21 mouse cellular contexts compared by ENCODE assay signal in the genomic region with DNA sequence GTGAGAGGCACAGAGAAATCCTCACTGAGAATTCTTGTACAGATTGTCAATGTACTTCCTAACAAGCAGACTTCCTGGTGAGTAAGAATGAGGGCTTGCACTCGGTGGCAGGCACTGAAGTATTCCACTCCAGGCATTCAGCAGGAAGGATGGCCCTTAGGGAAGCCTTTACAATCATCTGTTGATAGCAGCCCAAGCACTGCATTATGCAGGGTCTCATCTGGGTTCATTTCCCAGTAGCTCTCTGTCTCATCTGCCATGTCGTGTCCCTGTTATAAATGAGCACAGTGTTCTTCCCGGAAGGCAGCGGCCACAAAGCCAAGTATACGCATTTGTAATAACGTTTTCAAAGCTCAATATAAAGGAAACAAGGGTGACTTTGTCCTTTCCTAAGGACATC. TPM values are rescaled to one million over a fixed set of nuclear protein-coding genes. Genes with fewer than 3 reads are reported as not detected.
A peak's percentile ranks its signal among the peaks of the same experiment; 100 is the strongest.
DNase-seq lines count a peak whose midpoint lies in the region; ATAC-seq and TF ChIP-seq lines count a peak whose summit lies in the region.
"Had no signal": no experiment of that assay in that cellular context is flagged by ENCODE, and none has a peak within 500 bp of the region (broad histone marks: within the 10 kb centered on the region; RNA-seq: fewer than 3 reads in every experiment).

No protein-coding gene starts in this region.

- H3K4me3 ChIP-seq in hindbrain, postnatal 0 days (ENCODE audit: low read length): no peak overlapping the region
- H3K4me3 ChIP-seq: embryonic facial prominence, embryonic 12.5 days; lung, embryonic 15.5 days; neural tube, embryonic 12.5 days had no signal

- no peaks in the 10 kb centered on the region for H3K27me3 ChIP-seq in hindbrain, postnatal 0 days (ENCODE audit: insufficient read depth, low read length)
- H3K27me3 ChIP-seq: embryonic facial prominence, embryonic 12.5 days; lung, embryonic 15.5 days; neural tube, embryonic 12.5 days had no signal

- intact Hi-C loops in left cerebral cortex, postnatal 14 days (cut with DNase I): no loop called here
- intact Hi-C loops in left cerebral cortex, postnatal 4 days (cut with DNase I): no loop called here

- DNase-seq in embryo, embryonic 10 days (ENCODE audit: low spot score): peak; percentile 13
- DNase-seq in embryo, embryonic 10.5 days (ENCODE audit: low spot score): no peak
- DNase-seq in left cerebral cortex, postnatal 14 days (ENCODE audit: low spot score in 2 of 2): peak; percentile 12 to 31
- no peak for DNase-seq in left cerebral cortex, postnatal 4 days
- DNase-seq in 3T3-L1 (ENCODE audit: low read depth, low spot score): peak; percentile 49
- peak; percentile 42 for DNase-seq in hindbrain, postnatal 0 days (ENCODE audit: low spot score)
- DNase-seq in lung, postnatal 14 days: no peak
- DNase-seq in adrenal gland, adult (ENCODE audit: inconsistent age in 2 of 2, low spot score in 1 of 2): no peak
- DNase-seq: adrenal gland, postnatal 36 days; gastrocnemius, postnatal 25 days; right cerebral cortex, adult 18-20 months; thymus, postnatal 25 days had no signal

- ATAC-seq in hindbrain, postnatal 0 days: peak; percentile 76
- ATAC-seq: activated CD4-positive, CD25-positive, alpha-beta regulatory T cell, adult 4 months; CD4-positive, CD25-positive, alpha-beta regulatory T cell, adult 4 months; forebrain, embryonic 14.5 days; intestine, embryonic 16.5 days had no signal

- WGBS in hindbrain, postnatal 0 days: 25% methylated on average over 6 of the region's 6 CpGs

- no peak for TF ChIP-seq CTCF in hindbrain, postnatal 0 days (IDR thresholded peaks at IDR 0.05; ENCODE audit: low read depth)

- H3K36me3 ChIP-seq in hindbrain, postnatal 0 days (ENCODE audit: insufficient read depth, low read length): no peaks in the 10 kb centered on the region
- H3K36me3 ChIP-seq: embryonic facial prominence, embryonic 12.5 days; lung, embryonic 15.5 days; neural tube, embryonic 12.5 days had no signal

- no peaks in the 10 kb centered on the region for H3K4me1 ChIP-seq in hindbrain, postnatal 0 days (ENCODE audit: insufficient read depth, low read length)

- H3K4me2 ChIP-seq in hindbrain, postnatal 0 days (ENCODE audit: low read depth, low read length): no peak overlapping the region
- H3K4me2 ChIP-seq: embryonic facial prominence, embryonic 12.5 days; lung, embryonic 15.5 days; neural tube, embryonic 12.5 days had no signal

- H3K27ac ChIP-seq in hindbrain, postnatal 0 days: 0 out of 2 replicates have a peak overlapping the region, but pooled peaks have one; percentile 58
- H3K27ac ChIP-seq: embryonic facial prominence, embryonic 12.5 days; liver, embryonic 14.5 days; lung, embryonic 15.5 days; macrophage; neural tube, embryonic 12.5 days had no signal

- no peaks in the 10 kb centered on the region for H3K9me3 ChIP-seq in hindbrain, postnatal 0 days (ENCODE audit: low read length)
- H3K9me3 ChIP-seq: embryonic facial prominence, embryonic 12.5 days; lung, embryonic 15.5 days; neural tube, embryonic 12.5 days had no signal

- no peak overlapping the region for H3K9ac ChIP-seq in hindbrain, postnatal 0 days (replicated peaks; ENCODE audit: low read length)
- H3K9ac ChIP-seq: embryonic facial prominence, embryonic 12.5 days; liver, embryonic 14.5 days; lung, embryonic 15.5 days; neural tube, embryonic 12.5 days had no signal

RNA-seq across cellular contexts. Expression of a gene that starts 48.9 kb away (rescaled TPM):
- 10 to 100 TPM; 29.3 to 32.7 TPM for total RNA-seq in left cerebral cortex, postnatal 14 days (2021)
- 10 to 100 TPM; 24.3 to 25.5 TPM for total RNA-seq in left cerebral cortex, postnatal 4 days (2021)
- 29.7 and 35.1 TPM in 2 replicates for total RNA-seq in hindbrain, postnatal 0 days (2014; rRNA removed)
- 17.3 and 18.9 TPM in 2 replicates for polyA plus RNA-seq in hindbrain, postnatal 0 days (2015; fragmentation: Nextera tagmentation; extraction: Ambion mirVana)

RNA-seq across cellular contexts. Expression of a gene that starts 52.6 kb away (rescaled TPM):
- total RNA-seq in left cerebral cortex, postnatal 14 days (2021): 10 to 100 TPM; 64.5 to 64.6 TPM
- 10 to 100 TPM; 72.2 to 78.7 TPM for total RNA-seq in left cerebral cortex, postnatal 4 days (2021)
- 34.8 and 47.4 TPM in 2 replicates for total RNA-seq in hindbrain, postnatal 0 days (2014; rRNA removed)
- polyA plus RNA-seq in hindbrain, postnatal 0 days (2015; fragmentation: Nextera tagmentation; extraction: Ambion mirVana): 66.2 and 67.7 TPM in 2 replicates

Comparison
In these comparisons a context has a peak if more than half of its experiments do, and no peak if none do; other contexts are left out.
1. DNase-seq: peak in embryo, embryonic 10 days (single experiment), left cerebral cortex, postnatal 14 days (2 of 2), 3T3-L1 (single experiment) and hindbrain, postnatal 0 days (single experiment); none in embryo, embryonic 10.5 days (single experiment), left cerebral cortex, postnatal 4 days (single experiment), lung, postnatal 14 days (single experiment) and adrenal gland, adult (0 of 2).